ENCODE assay signal across 8 mouse cellular contexts in genomic region chr2:73280356-73281047, GRCm38 (mm10). TPM values are rescaled to one million over a fixed set of nuclear protein-coding genes. Genes with fewer than 3 reads are reported as not detected.
A peak's percentile ranks its signal among the peaks of the same experiment; 100 is the strongest.
DNase-seq lines count a peak whose midpoint lies in the region; ATAC-seq and TF ChIP-seq lines count a peak whose summit lies in the region.

No protein-coding gene starts in this region.

- no peaks in the 10 kb centered on the region for H3K9me3 ChIP-seq in heart, embryonic 12.5 days (replicated peaks)
- no peaks in the 10 kb centered on the region for H3K9me3 ChIP-seq in hindbrain, embryonic 13.5 days
- no peaks in the 10 kb centered on the region for H3K9me3 ChIP-seq in midbrain, embryonic 13.5 days

- 2% methylated on average over 33 of the region's 33 CpGs for WGBS in heart, embryonic 12.5 days
- 2% methylated on average over 33 of the region's 33 CpGs for WGBS in hindbrain, embryonic 13.5 days
- WGBS in midbrain, embryonic 13.5 days = 1% methylated on average over 33 of the region's 33 CpGs

- no peak for DNase-seq in heart, postnatal 25 days (ENCODE audit: low spot score)
- DNase-seq in ZHBTc4 (ENCODE audit: low read depth, low spot score) = peak; percentile 47
- no peak for DNase-seq in adipocyte (ENCODE audit: low spot score)
- no peak for DNase-seq in left cerebral cortex, adult 2 months (ENCODE audit: extremely low spot score in 1 of 2, low spot score in 2 of 2)
- no peak for DNase-seq in layer of hippocampus, adult 18-20 months (ENCODE audit: low spot score in 2 of 2)

- H3K4me3 ChIP-seq in heart, embryonic 12.5 days = peak overlapping the region; percentile 30
- peak overlapping the region; percentile 11 for H3K4me3 ChIP-seq in hindbrain, embryonic 13.5 days
- peak overlapping the region; percentile 16 for H3K4me3 ChIP-seq in midbrain, embryonic 13.5 days (replicated peaks)
- H3K4me3 ChIP-seq in left cerebral cortex, adult 2 months = no peak overlapping the region

- no peak for TF ChIP-seq CTCF in left cerebral cortex, adult 2 months (IDR thresholded peaks at IDR 0.05)

- 0 out of 2 replicates have a peak, but pooled peaks have one; percentile 9 for ATAC-seq in heart, embryonic 12.5 days (ENCODE audit: insufficient number of reproducible peaks, low FRiP score)
- ATAC-seq in hindbrain, embryonic 13.5 days (ENCODE audit: low FRiP score) = no peak
- ATAC-seq in midbrain, embryonic 13.5 days = no peak

- peak overlapping the region; percentile 15; the same call in 1 of the 2 replicates for H3K9ac ChIP-seq in heart, embryonic 12.5 days
- H3K9ac ChIP-seq in hindbrain, embryonic 13.5 days = peak overlapping the region; percentile 43; the same call in 1 of the 2 replicates
- H3K9ac ChIP-seq in midbrain, embryonic 13.5 days (replicated peaks) = peak overlapping the region; percentile 11; the same call in 1 of the 2 replicates

- H3K27me3 ChIP-seq in heart, embryonic 12.5 days (replicated peaks) = peaks cover 45% of the 10 kb centered on the region
- peaks cover 60% of the 10 kb centered on the region for H3K27me3 ChIP-seq in hindbrain, embryonic 13.5 days
- peaks cover 61% of the 10 kb centered on the region for H3K27me3 ChIP-seq in midbrain, embryonic 13.5 days

- H3K27ac ChIP-seq in heart, embryonic 12.5 days (ENCODE audit: poor library complexity, severe bottlenecking) = no peak overlapping the region
- H3K27ac ChIP-seq in hindbrain, embryonic 13.5 days = no peak overlapping the region
- H3K27ac ChIP-seq in midbrain, embryonic 13.5 days = no peak overlapping the region; the same call in 1 of the 2 replicates
- H3K27ac ChIP-seq in left cerebral cortex, adult 2 months = no peak overlapping the region

- intact Hi-C loops in heart, postnatal 25 days (cut with DNase I) = no loop called here
- intact Hi-C loops in left cerebral cortex, adult 2 months (cut with DNase I) = no loop called here

- H3K36me3 ChIP-seq in heart, embryonic 12.5 days = no peaks in the 10 kb centered on the region
- no peaks in the 10 kb centered on the region for H3K36me3 ChIP-seq in hindbrain, embryonic 13.5 days
- H3K36me3 ChIP-seq in midbrain, embryonic 13.5 days = no peaks in the 10 kb centered on the region

- peak overlapping the region; percentile 55 for H3K4me2 ChIP-seq in heart, embryonic 12.5 days
- H3K4me2 ChIP-seq in hindbrain, embryonic 13.5 days = peak overlapping the region; percentile 36
- H3K4me2 ChIP-seq in midbrain, embryonic 13.5 days (replicated peaks) = peak overlapping the region; percentile 47

- peaks cover 32% of the 10 kb centered on the region for H3K4me1 ChIP-seq in heart, embryonic 12.5 days (replicated peaks)
- H3K4me1 ChIP-seq in hindbrain, embryonic 13.5 days (replicated peaks) = peaks cover 25% of the 10 kb centered on the region
- H3K4me1 ChIP-seq in midbrain, embryonic 13.5 days (replicated peaks) = peaks cover 36% of the 10 kb centered on the region

RNA-seq across cellular contexts. Expression of gene Sp9, which starts 8.8 kb away (rescaled TPM):
- polyA plus RNA-seq in heart, embryonic 12.5 days (2016; fragmentation: Nextera tagmentation; extraction: Ambion mirVana) = not detected in 2 replicates
- not detected for total RNA-seq in heart, postnatal 25 days (2021)
- polyA plus RNA-seq in hindbrain, embryonic 13.5 days (2015; fragmentation: Nextera tagmentation; extraction: Ambion mirVana) = 1.7 and 2.1 TPM in 2 replicates
- polyA plus RNA-seq in midbrain, embryonic 13.5 days (2015; fragmentation: Nextera tagmentation; extraction: Ambion mirVana) = 6.1 and 8.9 TPM in 2 replicates
- 1 to 10 TPM; 2.7 to 4.0 TPM for total RNA-seq in left cerebral cortex, adult 2 months (2021)
- 1 to 10 TPM; 3.7 to 4.3 TPM for total RNA-seq in layer of hippocampus, adult 18-20 months (2021)

RNA-seq across cellular contexts. Expression of gene Scrn3, which starts 31.9 kb away (rescaled TPM):
- polyA plus RNA-seq in heart, embryonic 12.5 days (2016; fragmentation: Nextera tagmentation; extraction: Ambion mirVana) = 14.9 and 16.5 TPM in 2 replicates
- total RNA-seq in heart, postnatal 25 days (2021) = 10 to 100 TPM; 19.0 to 21.7 TPM
- polyA plus RNA-seq in hindbrain, embryonic 13.5 days (2015; fragmentation: Nextera tagmentation; extraction: Ambion mirVana) = 9.0 and 9.9 TPM in 2 replicates
- 8.1 and 9.6 TPM in 2 replicates for polyA plus RNA-seq in midbrain, embryonic 13.5 days (2015; fragmentation: Nextera tagmentation; extraction: Ambion mirVana)
- 10 to 100 TPM; 17.8 to 19.5 TPM for total RNA-seq in left cerebral cortex, adult 2 months (2021)
- total RNA-seq in layer of hippocampus, adult 18-20 months (2021) = 10 to 100 TPM; 22.6 to 22.9 TPM

RNA-seq across cellular contexts. Expression of gene Cir1, which starts 32.0 kb away (rescaled TPM):
- 15.2 and 19.0 TPM in 2 replicates for polyA plus RNA-seq in heart, embryonic 12.5 days (2016; fragmentation: Nextera tagmentation; extraction: Ambion mirVana)
- total RNA-seq in heart, postnatal 25 days (2021) = 10 to 100 TPM; 13.4 to 14.7 TPM
- polyA plus RNA-seq in hindbrain, embryonic 13.5 days (2015; fragmentation: Nextera tagmentation; extraction: Ambion mirVana) = 31.9 and 33.0 TPM in 2 replicates
- 34.0 and 34.8 TPM in 2 replicates for polyA plus RNA-seq in midbrain, embryonic 13.5 days (2015; fragmentation: Nextera tagmentation; extraction: Ambion mirVana)
- total RNA-seq in left cerebral cortex, adult 2 months (2021) = 10 to 100 TPM; 26.3 to 27.1 TPM
- total RNA-seq in layer of hippocampus, adult 18-20 months (2021) = 10 to 100 TPM; 31.0 to 31.4 TPM
